Mouse (Mus musculus) spleen, postnatal 10 days (tissue): Measurements from ENCODE around the gene Sestd1.
A peak's percentile ranks its signal among the peaks of the same experiment; 100 is the strongest.

Source experiments
- DNase-seq, 2 experiments: peaks; one replicate each; pipeline ENCODE4 v3.0.0; 2021 to 2022; ENCODE audit warnings: low spot score in 2 of 2

Sestd1 gene

DNA sequence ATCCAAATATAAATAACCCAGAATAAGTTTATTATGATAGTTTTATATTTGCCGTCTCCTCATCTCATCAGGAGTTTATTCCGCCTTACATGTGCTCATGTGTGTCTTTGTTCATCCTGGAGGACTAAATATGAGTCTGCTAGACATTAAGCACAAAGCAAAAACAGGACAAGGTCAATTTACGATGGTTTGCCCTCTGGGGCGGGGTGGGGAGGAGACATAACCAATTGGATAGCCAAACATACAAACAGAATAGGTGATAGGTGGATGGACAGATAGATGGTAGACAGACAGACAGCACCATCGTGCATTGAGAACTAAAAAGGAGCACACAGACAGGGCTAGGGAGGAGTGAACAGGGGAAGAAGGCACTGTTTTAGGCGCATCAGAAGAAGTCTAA is 106.6 kb downstream of the Sestd1 start:
- no peak for DNase-seq

DNA sequence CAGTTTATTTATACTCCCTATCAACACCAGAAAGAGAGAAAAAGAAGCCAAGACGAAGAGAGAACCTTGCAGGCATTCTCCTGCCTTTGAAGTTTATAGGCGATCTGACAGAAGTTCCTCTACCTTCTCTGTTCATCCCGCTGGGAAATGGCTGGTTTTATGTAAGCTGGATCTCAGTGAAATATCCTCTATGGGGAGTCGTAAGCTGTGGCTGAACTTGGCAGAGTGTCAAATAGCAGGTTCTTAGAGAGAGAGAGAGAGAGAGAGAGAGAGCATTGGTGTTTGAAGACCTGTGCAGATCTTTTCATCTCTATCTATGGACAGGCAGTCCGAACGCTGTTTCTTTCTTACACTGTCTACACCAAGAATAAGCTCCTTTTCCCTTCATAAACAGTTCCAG is 107.0 kb downstream of the Sestd1 start:
- DNase-seq: no peak

DNA sequence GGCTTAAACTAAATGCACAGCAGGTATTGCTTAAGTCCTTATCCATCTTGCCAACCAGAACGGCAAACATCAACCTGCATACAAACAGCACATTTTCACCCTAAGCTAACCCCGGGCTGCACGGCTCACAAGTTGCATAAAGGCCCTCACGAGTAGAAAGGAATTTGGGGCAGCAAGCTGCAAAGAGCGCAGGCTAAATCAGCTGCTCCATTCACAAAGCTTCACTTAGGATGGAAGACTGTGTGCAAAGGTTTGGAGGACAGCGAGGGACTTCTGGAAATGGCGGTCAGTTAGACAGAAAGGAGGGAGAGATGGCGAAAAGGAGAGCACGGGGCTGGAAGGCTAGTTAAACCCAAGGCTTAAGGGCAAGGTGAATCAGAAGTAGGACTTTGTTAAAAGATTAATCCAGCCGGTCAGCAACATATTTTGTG is 108.1 kb downstream of the Sestd1 start:
- no peak for DNase-seq

DNA sequence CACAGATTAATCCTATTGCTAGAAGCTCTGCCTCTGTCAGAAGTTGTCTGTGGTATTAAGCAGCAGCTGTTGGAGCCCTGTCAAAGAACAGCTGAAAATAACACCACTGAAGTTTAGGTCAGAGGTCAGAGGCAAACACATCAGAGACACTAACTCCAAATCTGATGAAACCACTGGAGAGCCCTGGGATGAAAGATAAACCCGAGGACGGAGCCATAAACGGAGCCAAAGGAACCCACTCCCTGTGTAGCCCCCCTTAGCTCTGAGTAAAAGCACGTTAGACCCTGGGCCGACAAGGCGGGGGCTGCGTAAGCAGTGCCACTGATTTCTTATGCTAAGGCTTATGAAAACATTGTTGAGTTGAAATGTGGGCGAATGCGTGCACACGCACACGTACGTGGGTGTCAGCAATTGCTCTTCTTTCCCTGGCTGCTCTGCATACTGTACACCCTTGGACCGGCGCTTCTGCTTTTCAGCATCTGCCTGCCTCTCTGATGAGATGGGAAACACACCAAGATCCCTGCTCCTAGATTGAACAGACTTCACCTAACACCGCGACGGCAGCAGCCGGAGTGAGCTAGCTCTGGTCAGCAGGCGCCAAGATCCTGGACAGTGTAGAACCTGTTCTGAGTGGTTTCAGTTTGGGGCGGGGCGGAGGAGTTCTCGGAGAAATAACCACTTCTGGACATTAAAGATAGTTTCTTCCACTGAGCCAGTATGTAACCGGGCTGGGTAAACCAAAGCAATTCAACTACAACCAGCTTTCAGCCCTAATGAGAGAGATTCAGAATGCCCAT is 108.8 kb downstream of the Sestd1 start:
- DNase-seq: no peak

DNA sequence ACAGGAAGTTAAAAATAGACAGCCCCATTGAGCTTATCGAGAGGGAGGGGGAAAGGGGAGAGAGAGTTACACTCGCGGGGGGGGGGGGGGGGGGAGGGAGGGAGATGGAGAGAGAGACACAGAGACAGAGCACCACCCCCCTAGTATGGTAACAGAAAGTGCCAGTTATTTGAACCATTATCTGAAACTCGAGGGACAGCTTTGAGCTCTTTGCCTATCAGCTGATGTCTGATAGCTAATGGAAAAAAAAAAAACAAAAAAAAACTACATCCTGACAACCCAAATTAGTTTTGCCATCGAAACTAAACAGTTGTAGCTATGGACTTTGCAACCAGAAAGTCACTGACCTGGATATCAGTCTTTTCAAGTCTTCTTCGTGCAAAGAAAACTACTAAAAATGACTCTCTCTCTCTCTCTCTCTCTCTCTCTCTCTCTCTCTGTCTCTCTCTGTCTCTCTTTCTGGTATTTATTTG is 109.7 kb downstream of the Sestd1 start, which contains the start of gene Ccdc141:
Gene Ccdc141, minus strand, starts transcription at position 4 of the 473 bp plus-strand sequence.
- DNase-seq: no peak

DNA sequence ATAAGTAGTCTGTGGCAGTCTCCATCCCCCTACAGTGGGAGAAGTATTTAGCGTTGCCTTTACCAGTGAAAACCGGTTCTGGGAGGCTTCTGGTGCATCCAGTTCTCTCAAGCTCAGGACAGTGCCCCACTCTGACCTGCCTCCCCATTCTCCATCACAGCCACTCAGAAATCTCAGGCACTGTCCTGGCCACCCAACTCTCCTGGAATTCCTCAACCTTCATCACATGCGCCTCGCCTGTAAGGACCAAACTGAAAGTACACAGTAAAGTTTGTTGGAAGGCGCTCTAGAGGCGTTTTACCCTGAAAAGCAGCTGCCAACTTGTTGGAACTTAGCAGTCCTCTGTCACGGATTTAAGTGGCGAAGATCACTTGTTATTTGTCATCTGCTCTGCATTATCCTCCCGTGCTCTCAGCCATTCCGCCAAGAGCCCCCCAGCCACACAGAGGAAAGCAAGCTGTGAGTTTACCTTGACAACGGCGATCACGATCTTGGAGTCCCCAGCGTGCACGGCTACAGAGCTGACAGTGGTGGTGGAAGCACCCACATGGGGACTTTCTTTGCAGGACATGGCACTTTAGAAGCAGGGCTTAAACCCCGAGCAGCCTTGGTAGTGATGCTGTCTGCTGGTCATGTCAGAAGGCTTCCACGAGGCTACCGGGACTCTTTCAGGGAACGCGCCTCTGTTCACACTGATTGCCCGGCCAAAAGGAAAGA is 110.3 kb downstream of the Sestd1 start:
- peak; percentile 31 to 35 for DNase-seq

DNA sequence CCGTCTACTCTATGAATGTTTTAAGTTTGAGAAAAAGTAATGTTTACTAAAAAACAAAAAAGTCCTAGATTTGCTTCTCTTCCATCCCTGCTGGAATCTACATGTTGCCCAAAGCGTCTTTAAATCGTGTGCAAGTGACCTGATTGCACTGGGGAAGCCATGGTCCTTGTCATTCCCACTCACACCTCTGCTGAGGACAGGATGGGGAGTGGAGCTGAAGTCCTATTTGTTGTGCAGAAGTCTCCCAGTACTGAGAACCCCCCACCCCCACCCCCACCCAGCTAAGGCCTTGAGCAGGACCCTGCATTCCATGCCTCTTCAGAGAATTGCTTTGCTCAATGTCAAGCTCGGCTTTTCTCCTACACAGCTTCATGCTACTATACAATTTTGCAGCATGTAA is 111.2 kb downstream of the Sestd1 start:
- DNase-seq: no peak

DNA sequence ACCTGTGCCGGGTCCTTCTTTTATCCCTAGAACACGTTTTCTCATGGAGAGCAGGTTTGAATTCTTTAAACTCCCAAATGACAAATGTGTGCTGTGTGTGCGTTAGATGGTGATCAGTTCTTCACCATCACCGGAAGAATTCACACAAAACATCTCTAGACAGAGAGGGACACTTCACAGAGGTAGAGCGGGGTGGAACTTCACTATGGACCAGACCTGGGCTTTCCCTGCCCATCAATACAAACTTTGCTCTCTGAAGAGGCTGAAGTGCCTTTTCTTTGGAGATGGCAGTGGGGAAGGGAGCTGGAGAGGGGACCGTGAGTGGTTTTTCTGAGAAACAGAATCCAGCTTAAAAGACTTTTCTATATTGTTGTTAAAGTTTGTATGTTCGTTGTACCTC is 111.6 kb downstream of the Sestd1 start:
- no peak for DNase-seq

DNA sequence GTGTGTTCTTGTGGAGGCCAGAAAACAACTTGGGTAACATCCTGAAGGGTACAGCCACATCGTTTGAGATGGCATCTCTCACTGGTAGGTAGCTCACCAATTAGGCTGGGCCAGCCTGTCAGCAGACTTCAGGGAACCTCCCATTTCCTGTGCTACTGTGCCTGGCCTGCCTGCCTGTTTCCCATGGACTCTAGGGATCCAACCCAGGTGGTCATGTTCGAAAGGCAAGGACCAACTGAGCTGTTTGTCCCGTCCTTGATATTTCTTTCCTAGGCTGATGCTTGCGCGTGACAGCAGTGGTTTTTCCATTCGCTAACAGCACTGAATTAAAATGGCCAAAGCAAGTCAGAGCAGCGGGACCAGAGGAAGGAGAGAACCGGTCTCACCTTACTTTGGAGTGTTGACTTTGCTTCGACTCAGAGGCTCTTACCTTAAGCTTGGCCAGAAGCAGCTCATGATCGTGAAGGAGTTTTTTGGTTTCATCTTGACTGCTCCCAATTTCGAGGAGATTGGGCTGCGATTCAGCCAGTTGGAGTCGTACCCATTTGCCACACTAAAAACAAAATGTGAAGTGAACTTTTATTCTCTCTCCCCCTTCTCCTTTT is 112.2 kb downstream of the Sestd1 start:
- no peak for DNase-seq

DNA sequence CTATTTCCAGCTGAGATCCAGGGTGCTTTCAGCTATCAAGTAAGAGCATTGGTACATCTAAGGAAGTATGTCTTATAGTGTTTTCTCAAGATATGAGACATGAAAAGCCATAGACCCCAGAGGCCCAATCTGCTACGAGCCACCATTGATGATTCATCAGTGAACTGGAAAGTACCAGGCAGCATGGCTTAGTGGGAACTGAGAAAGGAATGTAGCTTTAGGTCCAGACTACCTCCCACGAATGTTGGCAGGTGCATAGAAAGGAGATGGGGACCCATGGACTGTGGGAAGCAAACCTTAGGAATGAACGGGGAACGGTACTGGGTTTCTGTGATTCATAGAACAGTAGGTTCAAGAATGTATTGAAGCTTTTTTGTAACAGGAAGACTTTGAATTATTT is 114.0 kb downstream of the Sestd1 start:
- DNase-seq: no peak

DNA sequence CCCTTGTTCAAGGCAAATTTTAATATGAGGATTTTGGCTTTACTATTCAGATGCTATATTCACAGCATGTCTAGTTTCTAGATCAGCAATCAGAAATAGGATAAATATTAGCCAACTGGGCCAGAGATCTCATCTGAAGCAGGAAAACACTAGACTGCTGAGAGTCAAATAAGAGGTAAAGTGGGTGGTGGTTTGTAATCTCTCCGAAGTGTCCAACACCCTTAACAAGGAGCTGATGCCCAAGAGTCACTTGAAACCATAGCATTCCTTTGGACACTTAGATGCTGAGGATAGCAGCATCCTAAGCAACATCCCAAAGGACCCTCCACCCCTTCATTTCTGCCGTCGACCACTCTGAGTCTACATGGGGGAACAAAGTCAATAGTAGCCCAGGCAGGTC is 115.7 kb downstream of the Sestd1 start:
- DNase-seq: no peak

DNA sequence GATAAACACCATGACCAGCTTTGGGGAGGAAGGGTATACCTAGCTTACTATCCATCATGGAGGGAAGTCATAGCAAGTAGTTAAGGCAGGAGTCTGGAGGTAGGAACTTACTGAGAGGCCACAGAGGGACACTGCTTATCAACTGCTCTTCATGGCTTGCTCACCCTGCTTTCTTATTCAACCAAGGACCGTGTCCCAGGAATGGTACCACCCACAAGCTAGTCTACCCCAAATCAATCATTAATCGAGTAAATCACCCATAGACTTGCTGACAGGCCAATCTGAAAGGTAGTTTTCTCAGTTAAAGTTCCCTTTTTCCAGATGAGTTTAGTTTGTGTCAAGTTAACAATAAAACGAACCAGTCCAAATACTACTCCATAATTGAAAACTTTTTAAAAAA is 117.0 kb downstream of the Sestd1 start:
- no peak for DNase-seq

DNA sequence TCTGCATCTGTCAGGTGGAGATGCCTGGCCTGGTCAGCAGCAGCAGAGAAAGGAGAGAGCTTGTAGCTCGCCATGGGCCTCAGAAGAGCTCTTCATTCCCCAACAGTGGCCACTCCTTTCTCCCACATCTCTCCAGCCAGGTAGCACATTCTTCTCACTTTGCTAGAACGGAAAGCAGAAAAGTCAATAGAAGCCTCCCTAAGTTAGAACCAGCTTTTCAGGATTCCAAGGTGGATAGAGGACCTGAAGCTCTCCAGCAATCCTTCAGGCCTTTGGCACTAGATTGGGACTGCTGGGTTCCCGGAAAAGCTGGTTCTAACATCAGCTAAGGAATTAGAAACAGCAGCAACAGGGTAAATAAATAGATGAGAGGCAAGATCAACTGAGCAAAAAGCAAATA is 118.3 kb downstream of the Sestd1 start:
- DNase-seq: no peak

DNA sequence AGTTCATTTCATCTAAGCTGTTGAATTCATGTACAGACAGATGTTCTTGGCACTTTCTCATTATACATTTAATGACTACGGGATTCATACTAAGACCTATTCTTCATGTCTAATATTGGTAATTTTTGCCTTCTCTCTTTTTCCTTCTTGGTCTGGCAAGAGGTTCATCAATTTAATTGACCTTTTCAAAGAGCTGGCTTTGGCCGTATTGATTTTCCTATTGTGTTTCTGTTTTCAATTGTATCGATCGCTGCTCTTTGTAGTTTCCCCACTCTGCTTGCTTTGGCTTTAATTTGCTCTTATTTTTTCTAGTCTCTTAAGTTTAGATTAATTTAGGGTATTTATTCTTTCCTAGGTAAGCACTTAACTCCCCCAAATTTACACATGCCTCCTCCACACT is 122.8 kb downstream of the Sestd1 start:
- DNase-seq: no peak

DNA sequence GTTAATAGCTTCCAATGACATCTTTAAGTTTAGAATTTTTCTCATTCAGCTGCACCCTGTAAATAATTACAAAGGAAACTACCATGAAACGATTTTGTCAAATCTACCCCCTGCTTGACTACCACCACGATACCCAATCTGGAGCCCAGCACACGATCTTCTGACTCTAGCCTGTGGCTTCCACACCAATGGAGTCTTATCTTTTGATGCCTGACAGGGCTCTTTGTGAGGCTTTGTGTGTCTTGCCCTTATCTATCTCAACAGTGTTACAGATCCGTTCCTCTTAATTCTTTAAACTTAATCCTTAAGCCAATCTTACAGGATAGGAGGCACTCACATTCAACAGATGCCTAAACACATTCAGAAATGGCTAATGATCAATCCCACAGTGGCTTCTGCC is 126.3 kb downstream of the Sestd1 start:
- DNase-seq: no peak

DNA sequence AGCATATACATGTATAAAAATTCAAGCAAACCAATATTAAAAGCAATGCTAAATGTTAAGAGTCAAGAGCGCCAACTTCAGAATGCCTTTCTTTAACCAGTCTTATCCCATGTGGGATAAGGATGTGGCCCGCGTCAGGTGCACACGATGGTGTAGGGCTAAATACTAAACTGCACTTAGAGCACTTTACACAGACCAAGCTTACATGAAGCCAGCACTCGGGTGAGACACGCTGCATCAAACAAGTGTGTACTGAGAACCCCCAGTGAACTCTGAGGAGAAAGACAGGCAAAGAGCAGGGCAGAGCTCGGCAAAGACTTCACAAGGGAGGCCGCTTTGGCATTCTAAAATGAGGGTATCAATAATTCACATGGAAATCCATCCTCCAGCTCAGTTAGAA is 129.1 kb downstream of the Sestd1 start:
- no peak for DNase-seq

DNA sequence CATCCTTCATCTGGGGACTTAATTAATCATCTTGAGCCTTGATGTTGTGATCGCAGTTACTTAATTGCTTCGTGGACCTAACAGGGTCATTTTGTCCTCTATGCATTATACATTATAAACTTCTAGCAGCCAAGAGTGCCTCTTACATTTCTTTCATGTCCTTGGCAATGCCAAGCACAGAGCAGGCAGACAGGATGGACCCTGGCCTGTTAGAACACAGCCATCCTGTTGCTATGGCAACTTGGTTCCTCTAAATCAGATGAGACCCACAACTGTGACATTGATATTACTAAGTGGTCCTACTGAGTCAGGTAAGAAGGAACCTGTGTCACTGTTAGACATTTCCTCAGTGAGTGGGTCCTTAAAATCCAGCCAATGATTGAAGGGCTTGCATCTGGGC is 130.8 kb downstream of the Sestd1 start:
- DNase-seq: no peak

DNA sequence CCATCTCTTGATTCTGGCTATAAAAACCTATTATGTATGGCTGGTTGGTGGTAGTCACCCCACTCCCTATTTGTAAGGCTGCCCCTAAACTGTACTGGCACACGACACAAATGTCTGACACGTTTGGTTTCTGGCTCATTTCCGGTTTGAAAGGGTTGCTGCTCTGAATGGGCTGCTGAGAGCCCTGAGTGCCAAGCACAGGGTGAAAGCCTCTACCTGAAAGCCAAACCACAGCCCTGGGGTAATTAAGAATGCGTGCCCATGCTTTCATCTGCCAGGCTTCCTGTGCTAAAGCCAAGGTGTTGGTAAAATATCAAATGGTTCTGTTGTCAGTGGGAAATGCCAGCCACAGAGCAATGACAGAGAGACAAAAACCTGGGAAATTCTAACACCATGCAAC is 132.2 kb downstream of the Sestd1 start:
- no peak for DNase-seq

DNA sequence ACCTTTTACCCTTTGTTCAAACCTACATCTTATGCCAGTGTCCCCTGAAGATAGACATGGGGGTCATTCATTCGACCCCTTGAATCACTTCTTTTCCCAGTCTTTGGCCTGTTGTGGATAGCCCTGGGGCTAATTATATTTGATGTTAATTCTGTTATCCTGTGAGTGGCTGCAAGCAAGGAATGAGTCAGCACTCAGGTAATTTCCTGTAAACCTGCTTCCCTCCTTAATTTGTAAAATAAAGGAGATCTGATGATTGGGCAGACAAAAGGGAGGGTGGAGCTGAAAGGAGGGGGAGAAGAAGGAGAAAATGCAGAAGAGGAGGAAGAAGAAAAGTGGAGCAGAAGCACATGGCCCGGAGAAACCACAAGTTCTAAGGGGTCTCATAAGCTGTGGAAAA is 133.4 kb downstream of the Sestd1 start:
- DNase-seq: no peak

DNA sequence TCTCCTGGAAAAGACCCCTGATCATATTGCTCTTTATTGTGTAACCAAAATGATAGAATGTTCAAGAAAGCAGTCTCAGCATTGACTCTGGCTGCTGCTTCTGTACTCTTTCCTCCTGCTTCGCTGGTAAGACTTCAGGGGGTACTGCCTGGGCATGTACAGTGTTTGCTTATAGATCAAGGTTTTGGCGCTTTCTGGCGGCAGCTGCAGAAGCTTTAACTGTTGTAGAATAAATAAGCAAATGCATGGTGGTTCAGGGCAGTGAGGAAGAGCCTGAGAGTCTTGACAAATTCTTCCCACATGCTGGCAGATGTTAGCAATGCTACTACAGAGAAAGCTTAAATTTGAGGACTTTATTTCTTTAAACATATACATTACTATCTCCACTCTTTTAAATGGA is 134.1 kb downstream of the Sestd1 start:
- DNase-seq: no peak

DNA sequence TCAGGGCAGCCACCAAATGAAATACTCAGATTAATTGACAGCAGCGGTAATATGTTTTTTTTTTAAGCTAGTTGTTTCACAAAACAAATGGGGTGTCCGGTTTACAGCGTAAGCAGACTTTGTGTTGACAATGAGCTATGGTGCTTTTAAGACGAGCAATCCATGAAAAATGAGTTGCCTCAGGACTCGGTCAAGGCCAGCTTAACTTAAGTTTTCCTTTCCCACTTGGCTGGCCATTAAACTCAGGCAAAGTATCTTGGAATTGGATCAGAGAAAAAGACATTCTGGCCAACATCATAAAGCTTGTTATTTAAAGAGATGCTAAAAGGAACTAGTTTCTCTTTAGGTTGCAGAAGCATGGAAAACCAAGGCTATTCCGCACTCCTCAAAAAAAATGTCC is 136.9 kb downstream of the Sestd1 start:
- DNase-seq: no peak

DNA sequence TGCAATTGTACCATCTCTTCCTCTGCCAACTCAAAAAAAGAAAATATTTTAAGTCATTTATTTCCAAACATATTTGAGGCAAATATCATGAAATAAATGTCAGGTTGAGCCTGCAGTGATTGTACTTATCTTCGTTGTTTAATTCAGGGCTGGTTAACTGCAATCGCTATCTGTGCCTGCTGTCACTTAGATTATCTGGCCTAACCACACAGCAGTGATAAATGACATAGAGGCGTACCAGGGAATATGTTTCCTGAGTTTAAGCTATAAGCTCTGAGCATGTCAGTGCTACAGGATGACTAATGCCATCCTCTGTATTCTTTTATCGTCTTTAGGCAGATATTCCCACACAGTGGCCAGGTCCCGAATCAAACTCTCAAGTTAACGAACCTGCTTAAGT is 141.5 kb downstream of the Sestd1 start:
- no peak for DNase-seq

DNA sequence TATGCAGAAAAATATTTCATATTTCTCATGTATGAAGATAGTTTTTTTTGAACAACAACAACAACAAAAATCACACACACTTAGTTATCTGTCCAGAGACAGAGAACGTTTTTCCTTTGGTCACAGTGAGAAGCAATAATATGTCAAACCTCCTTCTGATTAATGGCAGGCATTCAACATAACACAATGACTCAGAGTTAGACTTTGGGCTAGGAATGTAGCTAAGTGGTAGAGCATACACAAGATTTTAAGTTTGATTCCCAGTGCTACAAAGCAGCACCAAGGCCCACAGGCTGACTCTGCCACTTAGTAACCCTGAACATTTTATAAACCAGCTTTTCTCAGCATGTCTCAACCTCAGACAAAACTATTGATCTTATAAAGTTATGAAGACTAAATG is 145.5 kb downstream of the Sestd1 start:
- DNase-seq: no peak
